Mouse (Mus musculus): ENCODE results near the gene Gtdc1. TPM values are rescaled to one million over a fixed set of nuclear protein-coding genes. Genes with fewer than 3 reads are reported as not detected.

Gene Gtdc1
- total RNA-seq, 2 experiments from 2014 or later = 12.8 to 13.7 TPM

GRCm38 (mm10) chr2:44791134-44791533 is 136.3 kb downstream of the Gtdc1 start:
- no peak for DNase-seq (ENCODE audit: low spot score in 2 of 2)

DNA sequence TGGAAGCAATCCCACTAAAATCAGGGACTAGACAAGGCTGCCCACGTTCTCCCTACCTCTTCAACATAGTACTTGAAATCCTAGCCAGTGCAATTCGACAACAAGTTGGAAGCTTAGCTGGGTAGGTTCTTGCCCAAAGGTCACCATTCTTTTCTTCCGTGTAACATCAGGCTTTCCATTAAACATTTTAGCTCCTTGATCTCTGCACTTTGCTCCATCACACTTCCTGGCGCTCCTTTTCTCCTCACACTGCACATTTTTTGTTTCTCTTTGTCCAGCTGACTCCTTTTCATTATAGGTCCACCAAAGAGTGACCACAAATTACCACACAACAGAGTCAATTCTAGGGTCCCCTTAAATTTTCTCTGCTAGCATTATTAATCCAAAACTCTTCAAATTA is 144.7 kb downstream of the Gtdc1 start:
- no peak for DNase-seq (ENCODE audit: low spot score in 2 of 2)

GRCm38 (mm10) chr2:44780961-44781360 is 146.5 kb downstream of the Gtdc1 start:
- no peak for DNase-seq (ENCODE audit: low spot score in 2 of 2)

- DNase-seq (ENCODE audit: low spot score in 2 of 2) = no peak
These were observed 163.6 kb downstream of the Gtdc1 start for GRCm38 (mm10) chr2:44763898-44764297.

DNA sequence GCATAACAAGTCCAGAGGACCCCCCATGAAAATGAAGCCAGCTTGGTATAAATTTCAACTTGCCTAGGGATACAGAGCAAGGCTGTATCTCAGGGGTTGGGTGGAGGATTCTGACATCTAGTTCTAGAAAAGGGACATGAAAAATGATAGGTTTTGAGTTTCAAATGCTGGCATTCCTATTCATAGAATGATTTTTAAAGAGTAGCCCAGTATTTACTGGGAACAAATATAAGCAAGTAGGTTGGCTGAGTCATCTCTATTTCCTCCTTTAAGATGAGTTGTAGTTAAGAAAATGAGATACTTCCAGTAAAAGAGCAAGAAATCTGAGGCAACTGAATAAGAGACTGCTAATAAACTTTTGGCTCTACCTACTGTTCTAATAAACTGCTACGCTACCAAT is 190.8 kb downstream of the Gtdc1 start:
- DNase-seq (ENCODE audit: low spot score in 2 of 2) = no peak

- DNase-seq (ENCODE audit: low spot score in 2 of 2) = no peak
These were observed 206.0 kb downstream of the Gtdc1 start for GRCm38 (mm10) chr2:44721461-44721860.

DNA sequence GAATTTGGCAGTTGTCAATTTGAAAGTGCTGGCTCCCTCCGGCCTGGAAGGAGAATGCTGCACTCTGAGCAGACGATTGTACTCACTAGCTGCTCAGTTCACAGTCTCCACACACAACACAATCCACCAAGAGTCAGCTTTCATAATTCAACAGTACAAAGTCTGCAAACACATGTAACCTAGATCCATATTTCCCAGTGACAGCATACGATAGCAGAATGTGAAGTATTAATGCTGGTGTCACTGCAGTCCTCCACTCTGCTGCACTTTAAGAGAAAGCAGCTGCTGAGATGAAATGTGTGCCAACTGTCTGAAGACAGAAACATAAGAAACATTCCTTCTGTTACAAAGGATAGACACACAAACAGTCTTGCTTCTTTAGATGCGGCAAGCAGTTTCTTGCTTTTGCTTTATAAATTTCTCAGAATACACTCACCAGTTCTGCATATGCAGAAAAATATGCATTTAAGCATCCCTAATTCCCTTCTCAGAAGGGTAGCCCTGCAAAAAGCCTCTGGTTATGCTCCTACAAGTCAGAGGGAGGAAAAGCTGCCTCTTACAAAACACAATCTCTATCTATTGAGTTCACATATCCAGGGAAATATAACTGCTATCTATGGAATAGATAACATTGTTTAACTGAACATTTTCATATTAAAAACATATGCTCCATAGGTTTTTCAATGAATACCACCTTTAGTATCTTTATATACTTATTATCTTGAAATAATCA is 221.4 kb downstream of the Gtdc1 start:
- no peak for DNase-seq (ENCODE audit: low spot score in 2 of 2)

GRCm38 (mm10) chr2:44700276-44700675 is 227.2 kb downstream of the Gtdc1 start:
- no peak for DNase-seq (ENCODE audit: low spot score in 2 of 2)

- DNase-seq (ENCODE audit: low spot score in 2 of 2) = no peak
These were observed 231.0 kb downstream of the Gtdc1 start for GRCm38 (mm10) chr2:44696441-44696840.

- DNase-seq (ENCODE audit: low spot score in 2 of 2) = no peak
These were observed 233.6 kb downstream of the Gtdc1 start for GRCm38 (mm10) chr2:44693898-44694297.

DNA sequence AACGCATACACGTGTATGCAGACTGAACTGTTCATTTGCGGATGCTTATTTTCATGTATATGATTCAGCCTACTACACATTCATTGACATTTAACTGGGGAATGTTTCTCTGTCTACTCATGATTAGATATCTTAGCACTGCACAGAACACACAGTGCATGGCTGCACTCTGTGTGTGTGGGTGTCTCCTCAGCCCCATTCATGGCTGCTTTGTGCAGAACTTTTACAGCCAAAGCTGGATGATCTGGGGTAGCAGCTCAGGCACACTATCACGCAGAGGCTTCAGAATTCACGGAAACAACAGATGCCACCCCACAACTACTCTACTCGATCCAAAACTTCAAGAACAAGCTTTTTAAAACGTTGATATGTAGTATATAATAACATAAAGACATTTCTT is 263.4 kb downstream of the Gtdc1 start:
- no peak for DNase-seq (ENCODE audit: low spot score in 2 of 2)

- DNase-seq (ENCODE audit: low spot score in 2 of 2) = no peak
These were observed 267.6 kb downstream of the Gtdc1 start for GRCm38 (mm10) chr2:44659870-44660269.

GRCm38 (mm10) chr2:44659011-44659410 is 268.4 kb downstream of the Gtdc1 start:
- DNase-seq (ENCODE audit: low spot score in 2 of 2) = no peak

GRCm38 (mm10) chr2:44648537-44648936 is 278.9 kb downstream of the Gtdc1 start:
- DNase-seq (ENCODE audit: low spot score in 2 of 2) = no peak

DNA sequence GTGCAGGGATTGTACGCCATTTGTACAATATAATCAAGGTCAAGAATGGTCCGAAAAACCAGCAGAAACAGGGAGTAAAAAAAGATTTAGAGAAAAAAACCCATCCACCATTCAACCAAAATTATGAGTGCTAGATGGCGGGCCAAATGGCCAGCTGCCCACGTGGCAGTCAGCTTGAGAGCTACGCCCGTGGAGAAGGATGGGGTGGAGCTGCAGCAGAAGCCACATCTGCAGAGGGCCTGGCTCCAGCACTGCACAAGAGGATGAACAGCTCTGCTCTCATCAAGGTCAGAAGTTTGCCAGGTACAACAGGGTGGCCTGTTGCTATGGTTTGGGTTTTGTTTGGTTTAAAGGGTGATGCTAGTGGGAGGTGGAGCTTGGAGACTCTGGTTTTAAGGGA is 281.1 kb downstream of the Gtdc1 start:
- no peak for DNase-seq (ENCODE audit: low spot score in 2 of 2)

DNA sequence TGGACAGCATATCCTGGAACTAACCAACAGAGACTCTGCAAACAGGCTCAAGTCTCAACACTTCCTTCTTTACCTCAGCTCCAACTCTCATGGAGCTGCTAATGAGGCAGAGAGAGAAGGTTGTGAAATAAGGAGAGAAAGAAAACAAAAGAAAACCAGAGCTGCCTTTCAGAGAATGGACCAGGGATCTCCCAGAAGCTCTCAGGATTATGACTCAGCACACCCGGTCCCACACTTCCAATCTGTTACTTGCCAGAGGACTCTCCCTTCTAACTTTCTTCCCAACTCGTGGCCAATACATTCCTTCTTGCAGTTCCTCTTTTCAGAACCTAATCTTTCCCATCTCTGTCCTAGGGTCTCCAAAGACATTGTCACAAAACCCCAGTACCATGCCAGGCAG is 288.1 kb downstream of the Gtdc1 start:
- DNase-seq (ENCODE audit: low spot score in 2 of 2) = no peak

- no peak for DNase-seq (ENCODE audit: low spot score in 2 of 2)
These were observed 289.3 kb downstream of the Gtdc1 start for GRCm38 (mm10) chr2:44638157-44638556.

DNA sequence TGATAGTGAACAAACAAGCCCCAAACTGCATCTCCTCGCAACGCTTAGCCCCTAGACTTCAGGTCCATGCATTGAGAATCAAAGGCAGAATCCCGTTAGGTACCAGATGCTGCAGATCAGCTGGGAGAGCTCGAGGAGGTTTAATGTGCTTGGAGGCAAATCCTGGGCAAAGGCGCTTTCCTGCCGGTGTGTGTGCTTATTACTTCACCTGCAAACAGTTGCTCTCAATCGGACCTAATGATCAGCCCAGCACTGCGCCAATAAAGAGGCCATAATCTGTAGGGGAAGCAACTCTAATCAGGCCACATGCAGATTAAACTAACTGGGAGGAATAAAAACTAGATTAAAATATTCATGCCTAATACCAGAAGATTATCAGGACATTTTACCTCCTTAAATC is 293.5 kb downstream of the Gtdc1 start:
- no peak for DNase-seq (ENCODE audit: low spot score in 2 of 2)

DNA sequence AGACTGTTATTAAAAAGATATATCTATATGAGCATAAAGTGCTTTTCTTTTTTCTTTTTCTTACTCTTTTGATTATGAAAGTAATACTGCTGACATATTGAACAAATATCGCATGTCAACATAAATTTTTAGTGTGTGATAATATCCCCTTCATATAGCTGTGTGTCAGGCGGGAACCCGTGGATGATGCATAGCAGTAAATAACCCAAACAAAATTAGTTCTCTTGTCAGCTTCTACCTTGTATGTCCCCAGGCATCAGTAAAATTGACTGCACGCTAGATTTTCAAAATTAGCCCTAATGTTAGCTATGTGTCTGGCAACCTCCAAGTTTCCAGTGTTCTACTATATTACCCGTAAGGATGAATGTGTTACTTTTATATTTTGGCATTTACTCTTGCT is 294.4 kb downstream of the Gtdc1 start:
- DNase-seq (ENCODE audit: low spot score in 2 of 2) = no peak

DNA sequence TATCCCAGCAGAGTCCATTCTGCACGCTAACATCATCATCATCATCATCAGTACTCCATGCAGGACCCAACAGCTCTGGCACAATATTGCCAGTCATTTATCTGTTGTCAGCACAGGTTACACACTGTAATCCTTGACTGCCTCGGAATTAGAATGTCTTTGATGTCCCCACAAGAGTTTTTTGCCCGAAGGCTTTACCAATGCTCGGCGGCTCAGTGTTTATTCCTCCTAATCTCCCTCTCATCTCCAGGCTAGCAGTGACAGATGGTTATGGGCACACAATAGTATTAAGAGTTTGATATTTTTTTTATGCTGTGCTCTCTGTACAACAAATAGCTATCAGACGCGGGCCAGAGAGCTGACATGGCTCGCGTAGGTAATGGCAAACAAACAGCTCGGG is 294.9 kb downstream of the Gtdc1 start:
- no peak for DNase-seq (ENCODE audit: low spot score in 2 of 2)

DNA sequence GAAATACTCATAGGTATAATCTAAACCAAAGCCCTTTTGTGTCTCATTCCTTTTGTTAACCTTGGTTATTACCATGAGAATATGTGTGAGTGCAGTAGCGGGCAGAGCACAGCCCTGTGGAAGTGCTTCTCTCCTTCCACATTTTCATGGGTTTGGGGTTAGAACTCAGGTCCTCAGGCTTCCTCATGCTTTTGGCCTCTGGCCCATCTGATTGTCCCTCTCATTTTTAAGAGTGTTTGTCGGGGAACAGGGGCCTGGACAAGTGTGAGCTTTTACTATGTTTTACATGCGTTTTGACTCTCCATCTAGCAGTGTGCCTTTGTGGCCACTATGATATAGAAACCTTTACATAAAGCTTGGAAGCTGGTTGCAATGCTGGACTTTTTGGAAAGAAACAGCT is 296.4 kb downstream of the Gtdc1 start:
- no peak for DNase-seq (ENCODE audit: low spot score in 2 of 2)

DNA sequence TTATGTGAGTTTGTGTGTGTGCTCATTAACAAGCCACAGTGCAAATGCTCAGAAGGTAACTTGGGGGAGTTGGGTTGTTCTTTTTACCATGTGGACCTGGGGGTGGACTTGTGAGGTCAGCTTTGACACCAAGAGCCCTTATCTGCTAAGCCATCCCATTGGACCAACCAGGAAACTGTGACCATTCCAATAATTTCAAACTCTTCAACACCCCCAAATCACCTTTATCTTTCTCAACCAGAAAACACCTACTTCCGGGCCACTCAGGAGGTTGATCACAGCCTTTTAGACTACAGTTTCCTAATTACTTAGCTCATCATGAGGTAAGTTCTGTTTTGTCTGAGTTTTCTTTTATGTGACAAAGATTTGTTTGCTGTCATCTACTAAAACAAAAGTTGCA is 298.7 kb downstream of the Gtdc1 start:
- DNase-seq (ENCODE audit: low spot score in 2 of 2) = no peak

DNA sequence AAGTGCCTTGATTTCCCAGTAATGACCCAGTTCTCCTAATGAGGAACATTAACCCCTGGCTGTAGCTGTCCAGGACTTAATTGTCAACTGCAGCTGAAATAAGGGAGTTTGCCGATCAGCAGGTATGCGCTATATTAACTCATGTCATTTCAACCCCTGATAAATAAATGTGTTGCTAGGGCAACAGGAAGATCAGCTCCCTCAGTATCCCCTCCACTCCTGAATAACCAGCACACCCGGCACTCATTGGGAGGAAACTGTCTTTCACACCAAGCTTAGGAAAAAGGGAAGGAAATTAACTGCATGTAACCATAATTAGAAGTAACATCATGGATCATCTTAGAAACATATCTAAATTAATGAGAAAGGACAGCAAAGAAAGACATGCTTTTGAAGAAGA is 302.3 kb downstream of the Gtdc1 start:
- no peak for DNase-seq (ENCODE audit: low spot score in 2 of 2)

- no peak for DNase-seq (ENCODE audit: low spot score in 2 of 2)
These were observed 305.0 kb downstream of the Gtdc1 start for GRCm38 (mm10) chr2:44622471-44622870.

All from adrenal gland, adult 18-20 months (tissue).